Mouse (Mus musculus): ENCODE measurements around the gene Gprasp2. TPM values are rescaled to one million over a fixed set of nuclear protein-coding genes. Genes with fewer than 3 reads are reported as not detected.

Gene Gprasp2
- polyA plus RNA-seq (2017; shearing (Covaris generic)): 27.4 TPM

GRCm38 (mm10) chrX:135838521-135839360 is at the start of gene Gprasp2:
Gprasp2 (plus strand) TSS chrX:135839034.

GRCm38 (mm10) chrX:135797212-135797644 is 41.6 kb upstream of the Gprasp2 start, which contains the start of gene Bhlhb9:
Bhlhb9 (plus strand) TSS chrX:135797594.

Other genes with a start within 250 kb of the Gprasp2 start
- gene Nxf7, start 240.3 kb upstream of the Gprasp2 start, polyA plus RNA-seq (2017; shearing (Covaris generic)): 0.35 TPM
- not detected for gene Prame, start 211.3 kb upstream of the Gprasp2 start, polyA plus RNA-seq (2017; shearing (Covaris generic))
- gene Tcp11x2, start 145.2 kb upstream of the Gprasp2 start, polyA plus RNA-seq (2017; shearing (Covaris generic)): 0.22 TPM
- not detected for gene Tmsb15a, start 113.8 kb upstream of the Gprasp2 start, polyA plus RNA-seq (2017; shearing (Covaris generic))
- 19.3 TPM for gene Armcx5, start 96.3 kb upstream of the Gprasp2 start, polyA plus RNA-seq (2017; shearing (Covaris generic))
- gene Gprasp1, start 96.3 kb upstream of the Gprasp2 start, polyA plus RNA-seq (2017; shearing (Covaris generic)): 53.9 TPM
- 40.3 TPM for gene Bhlhb9, start 41.4 kb upstream of the Gprasp2 start, polyA plus RNA-seq (2017; shearing (Covaris generic))
- gene Arxes2, start 154.8 kb downstream of the Gprasp2 start, polyA plus RNA-seq (2017; shearing (Covaris generic)): 8.1 TPM
- gene Arxes1, start 194.3 kb downstream of the Gprasp2 start, polyA plus RNA-seq (2017; shearing (Covaris generic)): not detected
- gene Bex2, start 229.2 kb downstream of the Gprasp2 start, polyA plus RNA-seq (2017; shearing (Covaris generic)): 2.2 TPM
- not detected for gene Nxf3, start 246.2 kb downstream of the Gprasp2 start, polyA plus RNA-seq (2017; shearing (Covaris generic))

Measured in inflammation-experienced regulatory T-cells, adult 16 weeks (primary cell).